Mouse (Mus musculus) brain, embryonic 18.5 days (tissue): Measurements from ENCODE around the gene Ppp1r27.

ENCODE experiments used
- DNase-seq: peaks from one replicate; pipeline ENCODE4 v3.0.0-alpha.2; 2012; ENCODE audit warnings: low read depth, low spot score

The Ppp1r27 gene

GRCm38 (mm10) chr11:120547469-120547868, 3.5 kb downstream of the Ppp1r27 start:
- DNase-seq: no peak

- no peak for DNase-seq
Measured at GRCm38 (mm10) chr11:120545964-120546363, 5.0 kb downstream of the Ppp1r27 start.

- no peak for DNase-seq
Measured at GRCm38 (mm10) chr11:120542376-120542775, 8.6 kb downstream of the Ppp1r27 start.

GRCm38 (mm10) chr11:120541907-120542306, 9.0 kb downstream of the Ppp1r27 start:
- no peak for DNase-seq

GRCm38 (mm10) chr11:120539285-120540014, 11.5 kb downstream of the Ppp1r27 start:
- DNase-seq: no peak

GRCm38 (mm10) chr11:120538955-120539284, 12.0 kb downstream of the Ppp1r27 start:
- DNase-seq: no peak

GRCm38 (mm10) chr11:120538485-120538884, 12.4 kb downstream of the Ppp1r27 start:
- DNase-seq: no peak

GRCm38 (mm10) chr11:120535804-120536203, 15.1 kb downstream of the Ppp1r27 start:
- no peak for DNase-seq

- DNase-seq: no peak
Measured at GRCm38 (mm10) chr11:120535145-120535544, 15.8 kb downstream of the Ppp1r27 start.

GRCm38 (mm10) chr11:120534093-120534492, 16.8 kb downstream of the Ppp1r27 start:
- no peak for DNase-seq

GRCm38 (mm10) chr11:120531646-120532045, 19.3 kb downstream of the Ppp1r27 start:
- DNase-seq: no peak

- DNase-seq: no peak
Measured at GRCm38 (mm10) chr11:120530085-120530964, 20.6 kb downstream of the Ppp1r27 start, which contains the start of gene Gcgr. Gene Gcgr, plus strand, starts transcription at chr11:120530699.

GRCm38 (mm10) chr11:120528903-120529302, 22.0 kb downstream of the Ppp1r27 start:
- DNase-seq: no peak

GRCm38 (mm10) chr11:120527690-120528354, 23.1 kb downstream of the Ppp1r27 start:
- DNase-seq: no peak

GRCm38 (mm10) chr11:120525959-120526358, 25.0 kb downstream of the Ppp1r27 start:
- DNase-seq: no peak

- DNase-seq: no peak
Measured at GRCm38 (mm10) chr11:120522581-120522980, 28.4 kb downstream of the Ppp1r27 start.

- DNase-seq: no peak
Measured at GRCm38 (mm10) chr11:120520967-120521540, 29.9 kb downstream of the Ppp1r27 start.

- DNase-seq: no peak
Measured at GRCm38 (mm10) chr11:120520498-120520897, 30.4 kb downstream of the Ppp1r27 start.

- DNase-seq: no peak
Measured at GRCm38 (mm10) chr11:120519738-120520137, 31.2 kb downstream of the Ppp1r27 start.

- DNase-seq: no peak
Measured at GRCm38 (mm10) chr11:120518558-120518957, 32.4 kb downstream of the Ppp1r27 start.

- DNase-seq: no peak
Measured at GRCm38 (mm10) chr11:120518027-120518426, 32.9 kb downstream of the Ppp1r27 start.

- no peak for DNase-seq
Measured at GRCm38 (mm10) chr11:120517147-120517546, 33.8 kb downstream of the Ppp1r27 start.
